Mouse (Mus musculus): ENCODE results near the gene Tmcc3. TPM values are rescaled to one million over a fixed set of nuclear protein-coding genes. Genes with fewer than 3 reads are reported as not detected.
A peak's percentile ranks its signal among the peaks of the same experiment; 100 is the strongest.

Gene Tmcc3
- total and polyA plus RNA-seq, 2 experiments from 2014 or later: 12.8 to 14.7 TPM

DNA sequence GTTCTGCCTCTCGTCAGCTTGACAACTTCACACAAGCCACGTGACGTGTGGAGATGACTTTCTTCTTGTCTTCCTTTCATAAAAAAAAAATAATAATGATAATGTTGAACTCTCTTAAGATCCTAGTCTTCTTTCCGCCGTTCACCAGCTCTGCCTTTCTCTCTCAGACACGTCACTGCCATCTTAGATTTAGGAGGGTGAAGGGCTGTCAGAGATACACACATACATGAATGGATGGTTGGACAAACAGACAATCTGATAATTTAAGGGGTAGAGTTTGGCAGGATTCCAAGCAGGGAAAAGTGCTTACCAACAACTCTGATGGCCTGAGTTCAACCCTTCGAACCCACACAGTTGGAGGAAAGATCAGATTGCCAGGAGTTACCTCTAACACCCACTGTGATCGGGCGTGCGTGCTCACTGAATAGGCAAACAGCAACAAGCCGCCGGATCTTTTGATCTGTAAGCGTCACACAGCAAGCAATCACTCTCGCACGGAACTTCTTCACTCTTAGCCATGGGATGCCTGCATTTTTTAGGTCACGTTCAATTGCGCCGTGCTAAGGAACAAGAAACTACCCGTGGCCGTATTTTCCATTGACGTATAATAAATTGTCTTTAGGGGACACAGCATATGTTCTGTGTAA lies 254.6 kb downstream of the Tmcc3 start:
- no peaks in the 10 kb centered on the region for H3K9me3 ChIP-seq (ENCODE audit: low read length)
- no peak overlapping the region for H3K27ac ChIP-seq (ENCODE audit: low read depth, low read length)
- ATAC-seq (ENCODE audit: low FRiP score) (no peak), DNase-seq (ENCODE audit: low spot score) (no peak)
- no peak overlapping the region for H3K4me2 ChIP-seq (ENCODE audit: low read depth, low read length, poor library complexity, severe bottlenecking)
- H3K9ac ChIP-seq (replicated peaks; ENCODE audit: low read length, poor library complexity, severe bottlenecking): no peak overlapping the region
- H3K4me1 ChIP-seq (ENCODE audit: insufficient read depth, low read length): no peaks in the 10 kb centered on the region
- 35% methylated on average over 21 of the region's 21 CpGs for WGBS
- H3K27me3 ChIP-seq (ENCODE audit: insufficient read depth, low read length): no peaks in the 10 kb centered on the region
- H3K36me3 ChIP-seq (ENCODE audit: insufficient read depth, low read length): no peaks in the 10 kb centered on the region
- no peak for TF ChIP-seq CTCF (IDR thresholded peaks at IDR 0.05)
- no peak overlapping the region for H3K4me3 ChIP-seq (ENCODE audit: low read depth, low read length)

DNA sequence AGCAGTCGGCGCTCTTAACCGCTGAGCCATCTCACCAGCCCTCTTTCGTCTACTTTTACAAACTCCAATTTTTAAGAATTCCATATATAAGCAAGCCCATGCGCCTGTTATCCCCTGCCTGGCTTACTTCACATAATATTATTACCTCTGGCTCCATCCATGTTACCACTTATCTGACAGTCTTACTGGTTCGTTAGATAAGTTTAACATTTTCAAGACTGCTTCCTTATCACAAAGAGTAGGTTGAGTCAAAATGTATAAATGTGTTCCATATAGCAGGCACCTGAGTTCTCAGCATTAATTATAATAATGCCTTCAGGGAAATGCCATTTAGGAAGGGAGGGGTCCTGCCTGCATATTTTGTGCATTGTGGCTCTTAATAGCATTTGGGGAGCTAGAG lies 255.5 kb downstream of the Tmcc3 start:
- Histone ChIP-seq H3K4me1 (ENCODE audit: insufficient read depth, low read length) (no peaks in the 10 kb centered on the region), H3K27me3 (ENCODE audit: insufficient read depth, low read length) (no peaks in the 10 kb centered on the region), H3K4me2 (ENCODE audit: low read depth, low read length, poor library complexity, severe bottlenecking) (no peak overlapping the region), H3K4me3 (ENCODE audit: low read depth, low read length) (no peak overlapping the region), H3K27ac (ENCODE audit: low read depth, low read length) (no peak overlapping the region), H3K9me3 (ENCODE audit: low read length) (no peaks in the 10 kb centered on the region), H3K9ac (replicated peaks; ENCODE audit: low read length, poor library complexity, severe bottlenecking) (no peak overlapping the region), H3K36me3 (ENCODE audit: insufficient read depth, low read length) (no peaks in the 10 kb centered on the region)
- 92% methylated on average over 6 of the region's 6 CpGs for WGBS
- TF ChIP-seq CTCF (IDR thresholded peaks at IDR 0.05): no peak
- no peak for DNase-seq (ENCODE audit: low spot score)
- ATAC-seq (ENCODE audit: low FRiP score): no peak

DNA sequence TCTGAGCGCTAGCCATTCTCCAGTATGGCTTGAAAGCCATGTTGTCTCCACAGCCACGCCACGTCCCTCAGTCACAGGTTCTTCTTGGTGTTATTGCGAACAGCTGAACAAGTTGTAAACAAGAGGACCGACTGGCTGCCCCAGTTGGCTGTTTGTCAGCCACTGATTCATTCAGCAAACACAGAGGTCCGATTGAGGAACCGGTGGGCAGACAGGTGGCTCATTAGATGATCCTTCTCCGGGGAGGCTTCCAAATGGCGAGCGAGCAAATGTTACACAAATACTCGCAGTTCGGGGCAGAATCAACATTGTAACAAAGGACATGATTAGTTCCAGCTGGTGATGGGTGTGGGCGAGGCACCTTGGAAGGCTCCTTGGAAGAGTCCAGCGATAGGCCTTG lies 256.2 kb downstream of the Tmcc3 start:
- no peak overlapping the region for H3K9ac ChIP-seq (replicated peaks; ENCODE audit: low read length, poor library complexity, severe bottlenecking)
- H3K4me3 ChIP-seq (ENCODE audit: low read depth, low read length): no peak overlapping the region
- H3K4me2 ChIP-seq (ENCODE audit: low read depth, low read length, poor library complexity, severe bottlenecking): no peak overlapping the region
- peak; percentile 47 for DNase-seq (ENCODE audit: low spot score)
- H3K36me3 ChIP-seq (ENCODE audit: insufficient read depth, low read length): no peaks in the 10 kb centered on the region
- H3K9me3 ChIP-seq (ENCODE audit: low read length): no peaks in the 10 kb centered on the region
- TF ChIP-seq CTCF (IDR thresholded peaks at IDR 0.05): no peak
- no peaks in the 10 kb centered on the region for H3K4me1 ChIP-seq (ENCODE audit: insufficient read depth, low read length)
- no peak for ATAC-seq (ENCODE audit: low FRiP score)
- no peak overlapping the region for H3K27ac ChIP-seq (ENCODE audit: low read depth, low read length)
- no peaks in the 10 kb centered on the region for H3K27me3 ChIP-seq (ENCODE audit: insufficient read depth, low read length)
- 76% methylated on average over 14 of the region's 14 CpGs for WGBS

DNA sequence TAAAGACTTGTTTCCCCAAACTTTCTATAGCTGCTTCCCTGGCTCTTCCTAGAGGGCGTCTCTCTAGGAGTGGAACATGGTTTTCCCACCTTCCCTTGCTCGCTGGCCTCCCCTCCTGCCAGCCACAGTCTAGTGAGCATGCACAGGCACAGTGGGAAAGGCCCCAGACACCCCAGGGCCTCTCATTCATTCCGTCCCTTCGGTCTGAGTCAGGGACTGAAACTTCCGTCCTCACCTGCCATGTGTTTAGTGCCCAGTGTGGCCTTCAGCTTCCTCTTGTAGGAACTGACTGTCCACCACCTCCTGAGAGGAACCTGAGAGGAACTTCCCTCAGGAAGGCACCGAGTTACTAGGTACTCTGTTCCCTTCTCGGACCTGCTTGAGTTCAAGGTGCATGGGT lies 257.1 kb downstream of the Tmcc3 start:
- H3K9me3 ChIP-seq (ENCODE audit: low read length): no peaks in the 10 kb centered on the region
- no peak overlapping the region for H3K27ac ChIP-seq (ENCODE audit: low read depth, low read length)
- ATAC-seq (ENCODE audit: low FRiP score) (no peak), DNase-seq (ENCODE audit: low spot score) (no peak)
- H3K4me2 ChIP-seq (ENCODE audit: low read depth, low read length, poor library complexity, severe bottlenecking): no peak overlapping the region
- no peaks in the 10 kb centered on the region for H3K36me3 ChIP-seq (ENCODE audit: insufficient read depth, low read length)
- TF ChIP-seq CTCF (IDR thresholded peaks at IDR 0.05): no peak
- H3K4me1 ChIP-seq (ENCODE audit: insufficient read depth, low read length): no peaks in the 10 kb centered on the region
- no peaks in the 10 kb centered on the region for H3K27me3 ChIP-seq (ENCODE audit: insufficient read depth, low read length)
- WGBS: 85% methylated on average over 7 of the region's 7 CpGs
- no peak overlapping the region for H3K4me3 ChIP-seq (ENCODE audit: low read depth, low read length)
- H3K9ac ChIP-seq (replicated peaks; ENCODE audit: low read length, poor library complexity, severe bottlenecking): no peak overlapping the region

DNA sequence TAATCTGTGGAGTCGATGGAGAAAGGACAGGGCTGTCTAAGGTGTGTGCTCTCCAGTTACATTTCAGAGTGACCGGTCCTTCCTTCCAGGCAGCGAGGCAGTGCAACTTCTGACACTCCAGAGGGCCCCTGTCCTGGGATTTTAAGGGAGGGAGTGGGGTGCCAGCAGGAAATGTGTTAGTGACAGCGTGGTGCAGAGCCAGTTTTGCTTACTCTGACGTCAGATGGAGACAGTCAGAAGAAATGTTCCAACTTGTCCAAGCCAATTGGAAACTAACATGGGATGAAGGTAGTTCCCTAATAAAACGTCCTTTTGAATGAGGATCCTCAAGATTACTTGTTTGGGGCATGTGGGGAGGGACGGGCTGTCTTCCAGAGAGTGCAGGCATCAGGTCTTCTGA lies 258.0 kb downstream of the Tmcc3 start:
- Histone ChIP-seq H3K9me3 (ENCODE audit: low read length) (no peaks in the 10 kb centered on the region), H3K27ac (ENCODE audit: low read depth, low read length) (no peak overlapping the region), H3K27me3 (ENCODE audit: insufficient read depth, low read length) (no peaks in the 10 kb centered on the region), H3K4me3 (ENCODE audit: low read depth, low read length) (no peak overlapping the region), H3K4me2 (ENCODE audit: low read depth, low read length, poor library complexity, severe bottlenecking) (no peak overlapping the region), H3K9ac (replicated peaks; ENCODE audit: low read length, poor library complexity, severe bottlenecking) (no peak overlapping the region), H3K4me1 (ENCODE audit: insufficient read depth, low read length) (no peaks in the 10 kb centered on the region), H3K36me3 (ENCODE audit: insufficient read depth, low read length) (no peaks in the 10 kb centered on the region)
- ATAC-seq (ENCODE audit: low FRiP score) (no peak), DNase-seq (ENCODE audit: low spot score) (no peak)
- 83% methylated on average over 7 of the region's 7 CpGs for WGBS
- TF ChIP-seq CTCF (IDR thresholded peaks at IDR 0.05): no peak

DNA sequence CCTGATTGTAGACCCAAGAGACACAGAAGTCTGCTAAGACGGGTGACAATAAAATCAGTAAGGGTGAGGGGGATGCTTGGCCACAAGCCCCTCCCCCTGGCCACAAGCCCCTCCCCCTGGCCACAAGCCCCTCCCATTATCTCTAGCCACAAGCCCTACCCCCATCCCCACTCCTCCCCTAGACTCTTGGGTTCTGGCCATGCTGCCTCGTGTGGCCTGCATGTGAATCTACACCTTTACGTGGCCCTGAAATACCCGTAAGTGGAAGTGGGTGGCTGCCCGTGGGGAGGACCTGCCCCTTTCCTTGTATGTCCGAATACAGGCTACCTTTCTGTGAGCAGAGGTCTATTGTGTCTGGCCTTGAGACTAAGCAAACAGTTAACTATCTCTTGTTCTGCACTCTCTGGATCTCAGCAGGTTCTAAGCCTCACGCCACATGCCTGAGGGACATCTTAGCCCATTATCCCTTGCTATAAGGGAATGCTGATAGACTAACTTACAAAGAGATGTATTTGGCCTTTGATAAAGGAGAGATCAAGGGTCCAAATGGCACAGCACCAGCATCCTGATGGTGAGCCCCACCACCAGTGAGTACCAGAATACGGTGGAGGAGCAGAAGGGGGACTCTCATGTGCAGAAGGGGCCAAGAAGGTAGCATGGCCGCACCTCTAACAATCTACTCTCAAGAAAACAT lies 260.3 kb downstream of the Tmcc3 start:
- ATAC-seq (ENCODE audit: low FRiP score) (no peak), DNase-seq (ENCODE audit: low spot score) (no peak)
- H3K4me3 ChIP-seq (ENCODE audit: low read depth, low read length): no peak overlapping the region
- H3K27ac ChIP-seq (ENCODE audit: low read depth, low read length): no peak overlapping the region
- H3K9ac ChIP-seq (replicated peaks; ENCODE audit: low read length, poor library complexity, severe bottlenecking): no peak overlapping the region
- peak; percentile 41 for TF ChIP-seq CTCF (IDR thresholded peaks at IDR 0.05)
- no peaks in the 10 kb centered on the region for H3K4me1 ChIP-seq (ENCODE audit: insufficient read depth, low read length)
- no peaks in the 10 kb centered on the region for H3K27me3 ChIP-seq (ENCODE audit: insufficient read depth, low read length)
- no peaks in the 10 kb centered on the region for H3K9me3 ChIP-seq (ENCODE audit: low read length)
- 87% methylated on average over 9 of the region's 9 CpGs for WGBS
- no peaks in the 10 kb centered on the region for H3K36me3 ChIP-seq (ENCODE audit: insufficient read depth, low read length)
- H3K4me2 ChIP-seq (ENCODE audit: low read depth, low read length, poor library complexity, severe bottlenecking): no peak overlapping the region
